Mouse (Mus musculus) layer of hippocampus, adult 9-10 months (tissue): ENCODE measurements around the gene Spin2c.

Experiments used
- DNase-seq: peaks from one replicate; pipeline ENCODE4 v3.0.0; 2022; ENCODE audit warnings: low spot score

Gene Spin2c

DNA sequence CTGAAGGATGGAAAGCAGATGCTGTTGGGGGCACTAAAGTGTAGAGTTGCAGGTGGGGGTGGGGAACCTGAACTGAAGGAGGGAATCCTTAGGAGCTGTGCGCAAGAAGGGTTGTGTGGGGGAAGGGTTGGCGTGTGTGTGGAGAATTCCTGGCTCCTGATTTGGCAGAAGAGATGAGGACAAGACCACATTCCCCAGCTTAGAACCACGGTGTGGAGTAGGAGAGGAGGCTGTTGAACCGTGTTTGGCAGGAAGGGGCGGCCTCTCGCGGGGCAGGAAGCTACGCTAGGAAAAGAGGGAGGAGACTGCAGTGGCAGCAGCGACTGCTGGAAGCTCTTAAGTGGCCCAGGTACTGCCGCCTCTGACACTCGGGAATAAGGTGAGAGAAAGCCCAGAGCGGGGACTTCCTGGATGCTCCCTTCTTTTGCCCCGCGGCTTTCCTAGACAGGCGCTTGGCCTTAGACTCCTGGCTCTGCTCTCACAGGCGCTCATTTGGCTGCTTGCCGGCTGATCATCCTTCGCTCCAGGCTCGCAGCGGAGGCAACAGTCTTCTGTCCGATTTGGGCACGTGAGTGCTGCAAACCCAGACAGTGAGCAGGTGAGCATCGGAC lies at the start of gene Spin2c:
Gene Spin2c (plus strand): TSS at position 275 of the 611 bp plus-strand sequence.
- peak; percentile 2 for DNase-seq

DNA sequence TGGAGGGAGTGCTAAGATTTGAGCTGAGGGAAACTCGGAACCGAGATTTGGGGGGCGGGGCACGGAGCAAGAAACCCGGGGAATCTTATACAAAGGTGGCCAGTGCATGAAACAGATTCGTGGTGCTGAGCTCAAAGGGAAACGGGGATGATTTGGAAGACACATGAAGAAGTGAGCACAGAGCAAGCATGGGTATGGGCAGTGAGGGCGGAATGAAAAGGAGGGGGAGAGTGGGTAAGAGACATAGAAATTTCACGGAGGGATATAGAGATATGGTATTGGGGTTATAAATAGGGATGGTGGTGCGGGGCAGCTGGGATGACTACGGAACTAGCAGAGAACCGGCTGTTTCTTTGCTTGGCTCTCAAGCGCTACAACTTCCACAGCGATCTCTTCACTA lies 581 bp downstream of the Spin2c start:
- peak; percentile 2 for DNase-seq
